Mouse (Mus musculus) Patski (cell line): ENCODE measurements around the gene Art3. TPM values are rescaled to one million over a fixed set of nuclear protein-coding genes. Genes with fewer than 3 reads are reported as not detected.

Experiments
- ATAC-seq: fragments of 100-300 bp; one replicate; pipeline ENCODE4 v1.8.0; 2021
- CTCF ChIA-PET: fragments of 350-600 bp; sonication (Branson Sonifier 250); formaldehyde crosslinking; loops from one replicate; lab custom pipeline; 2022; ENCODE audit warnings: inconsistent platforms; lab: Charles Lee
- POLR2A ChIA-PET: fragments of 350-600 bp; sonication (Branson Sonifier 250); formaldehyde crosslinking; loops from one replicate; lab custom pipeline; 2022; ENCODE audit warnings: antibody characterized with exemption, inconsistent platforms; lab: Charles Lee
- DNase-seq: peaks from one replicate; pipeline ENCODE4 v3.0.0-alpha.2; 2011; ENCODE audit warnings: low read depth, low spot score
- H3K27me3 ChIP-seq: fragments of 371-371 bp; one replicate; pipeline ENCODE4 v1.5.1; 2021
- CTCF ChIP-seq: fragments of 100-300 bp; IDR thresholded peaks from one replicate; pipeline ENCODE4 v1.5.1; 2021
- in situ Hi-C: fragments of 300-500 bp; cut with MboI; formaldehyde crosslinking; loops from 3 replicates; pipeline ENCODE4 v1.11.1; 2018; ENCODE audit warnings: low pct_unique_long_range_greater_than_20kb, mixed read lengths
- polyA plus RNA-seq: library from polyadenylated mRNA; unstranded; gene quantifications from one replicate; pipeline ENCODE4 v1.2.3, GENCODE M21; 2021

The Art3 gene
- polyA plus RNA-seq, 1 experiment from 2014 or later, result not detected

DNA sequence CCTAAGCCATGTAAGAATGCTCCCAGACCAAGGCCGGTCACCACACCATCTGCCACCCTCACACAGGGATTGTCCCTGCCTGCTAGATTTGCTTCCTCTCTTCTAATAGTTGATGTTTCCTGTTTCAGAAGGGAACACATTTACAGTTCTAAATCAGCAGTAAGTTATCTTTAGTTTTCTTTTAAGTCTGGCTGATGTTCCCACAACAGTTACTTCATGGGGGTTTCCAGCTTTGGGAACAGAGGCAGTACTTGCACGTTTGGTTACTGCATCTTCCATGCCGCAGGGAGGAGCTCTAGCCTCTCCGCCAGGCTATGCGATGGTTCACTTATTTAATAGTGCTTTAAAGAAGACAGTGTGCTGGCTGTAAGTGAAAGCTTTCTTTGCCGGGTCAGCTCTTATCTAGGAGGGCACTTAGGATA lies 43.1 kb downstream of the Art3 start:
- ATAC-seq (no peak), DNase-seq (no peak)
- in situ Hi-C loops, result no loop called here
- ChIA-PET CTCF (interaction anchor here (1.0 to 1.5 kb wide), 5 partner anchors 10 to 62 kb away, joined by 3 to 7 read pairs (median 4); no protein-coding TSS in a partner anchor), POLR2A (no interaction called here)
- no peaks in the 10 kb centered on the region for H3K27me3 ChIP-seq
- TF ChIP-seq CTCF, result no peak

DNA sequence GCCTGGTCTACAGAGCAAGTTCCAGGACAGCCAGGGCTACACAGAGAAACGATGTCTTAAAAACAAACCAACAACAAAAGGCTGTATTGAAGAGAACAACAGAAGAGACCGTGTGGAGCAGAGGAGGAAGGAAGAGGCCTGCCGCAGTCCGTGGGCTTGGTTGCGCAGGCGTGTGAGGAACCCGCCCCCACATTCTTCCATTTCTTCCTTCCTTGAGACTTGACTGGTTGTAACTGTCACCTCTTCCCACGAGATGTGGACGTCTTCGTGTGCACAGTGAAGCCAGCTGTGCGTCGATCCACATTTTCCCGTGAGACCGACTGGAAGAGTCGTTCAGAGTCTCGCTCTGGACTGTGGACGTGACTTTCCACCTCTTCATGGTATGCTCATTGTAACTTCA lies 43.7 kb downstream of the Art3 start:
- in situ Hi-C loops, result no loop called here
- no peak for ATAC-seq
- CTCF ChIA-PET, result interaction anchor here (1.0 to 1.5 kb wide), 4 partner anchors 9 to 63 kb away, joined by 3 to 7 read pairs (median 4); no protein-coding TSS in a partner anchor
- POLR2A ChIA-PET, result no interaction called here
- no peak for TF ChIP-seq CTCF
- H3K27me3 ChIP-seq, result no peaks in the 10 kb centered on the region
- no peak for DNase-seq

DNA sequence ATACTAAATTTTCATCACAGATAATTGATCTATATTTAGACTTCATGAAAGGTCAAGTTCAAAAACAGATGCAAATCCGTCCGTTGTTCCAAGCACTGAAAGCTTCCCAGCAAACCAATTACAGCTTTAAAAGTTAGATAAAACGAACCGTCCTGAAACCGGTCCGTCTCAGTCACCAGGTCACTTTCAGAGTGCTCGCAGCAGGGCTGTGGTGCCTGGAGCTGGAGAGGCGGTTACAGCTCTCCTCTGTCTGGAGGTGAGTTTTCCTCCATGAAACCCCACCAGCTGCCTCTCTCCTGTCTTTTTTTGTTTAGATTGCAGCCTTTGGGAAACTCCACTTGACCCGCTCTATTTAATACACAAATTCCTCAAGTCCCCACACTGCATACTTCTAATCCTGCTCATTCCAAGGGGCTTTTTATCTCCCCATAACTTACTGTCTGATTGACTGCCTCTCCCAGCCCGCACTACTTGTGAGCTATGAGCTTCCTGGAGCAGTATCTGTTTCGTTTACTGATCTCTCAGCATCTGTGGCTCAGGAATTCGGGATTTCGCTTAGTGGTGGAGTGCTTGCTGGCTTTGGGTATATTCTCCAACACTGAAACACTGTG lies 45.3 kb downstream of the Art3 start:
- H3K27me3 ChIP-seq, result no peaks in the 10 kb centered on the region
- CTCF ChIA-PET, result interaction anchor here (1.0 to 3.5 kb wide), 4 partner anchors 21 to 129 kb away, joined by 3 to 19 read pairs (median 3); no protein-coding TSS in a partner anchor
- DNase-seq (no peak), ATAC-seq (peak; percentile 31)
- TF ChIP-seq CTCF, result no peak
- in situ Hi-C loops, result no loop called here
- POLR2A ChIA-PET, result no interaction called here

DNA sequence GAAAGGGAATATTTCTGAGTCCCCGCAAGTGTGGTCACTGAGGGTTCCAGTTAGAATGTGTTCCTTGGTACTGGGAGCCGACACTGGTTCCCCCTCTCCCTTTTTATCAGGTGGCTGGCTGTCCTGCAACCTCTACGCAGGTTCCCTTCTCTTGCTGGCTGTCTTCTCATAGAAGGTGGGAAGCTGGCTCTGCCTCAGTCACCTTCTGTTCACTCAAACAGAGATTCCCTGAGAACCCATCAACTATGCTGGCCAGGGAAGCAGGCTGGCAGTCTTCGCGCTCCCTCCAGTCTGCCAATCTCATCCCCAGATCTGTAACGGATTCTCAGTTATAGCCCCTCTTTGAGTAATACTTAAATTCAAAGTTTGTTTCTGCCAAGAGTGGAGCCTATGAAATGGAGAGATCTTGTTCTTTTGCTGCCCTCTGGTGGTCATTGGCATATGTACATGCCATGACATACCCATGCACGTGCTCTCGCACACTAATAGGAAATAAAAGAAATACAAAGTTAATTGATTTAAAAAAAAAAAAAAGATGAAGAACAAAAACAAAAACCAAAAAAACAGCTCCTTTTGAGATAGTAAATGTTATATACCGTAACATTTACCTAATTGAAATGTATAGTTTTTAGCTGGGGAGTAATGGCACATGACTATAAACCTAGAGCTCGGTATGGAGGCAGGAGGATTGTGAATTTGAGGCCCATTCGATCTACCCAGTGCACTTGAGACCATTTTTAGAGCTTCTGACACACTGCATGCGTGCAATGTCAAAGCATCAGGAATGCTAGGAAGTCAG lies 50.1 kb downstream of the Art3 start:
- in situ Hi-C loops, result no loop called here
- CTCF ChIA-PET, result interaction anchor here (0.7 to 7.4 kb wide), 19 partner anchors 9 to 86 kb away, joined by 3 to 65 read pairs (median 5); partner anchors contain the start of genes Cxcl10 and Sdad1

DNA sequence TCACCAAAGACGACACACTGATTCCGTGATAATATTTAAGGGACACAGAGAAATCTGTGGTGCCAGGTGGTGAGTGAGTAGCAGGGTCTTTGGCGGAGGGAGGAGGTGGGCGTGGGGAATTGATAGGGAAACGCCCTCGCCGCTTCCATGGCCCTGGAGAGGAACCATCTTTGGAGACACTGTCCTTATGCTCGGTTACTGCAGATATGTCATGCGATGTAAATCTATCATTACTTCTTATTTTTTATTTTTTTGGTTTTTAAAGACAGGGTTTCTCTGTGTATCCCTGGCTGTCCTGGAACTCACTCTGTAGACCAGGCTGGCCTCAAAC lies 50.7 kb downstream of the Art3 start:
- POLR2A ChIA-PET, result interaction anchor here (0.6 to 1.6 kb wide), 2 partner anchors 72 to 1213 kb away, joined by 3 to 5 read pairs; partner anchors contain the start of gene Sdad1

More for the DNA sequence above, 50.1 kb downstream of the Art3 start:
- POLR2A ChIA-PET, result interaction anchor here (0.6 to 1.6 kb wide), 2 partner anchors 72 to 1213 kb away, joined by 3 to 5 read pairs; partner anchors contain the start of gene Sdad1
- DNase-seq, result no peak
- no peak for ATAC-seq
- H3K27me3 ChIP-seq, result no peaks in the 10 kb centered on the region
- peak; percentile 82 for TF ChIP-seq CTCF

DNA sequence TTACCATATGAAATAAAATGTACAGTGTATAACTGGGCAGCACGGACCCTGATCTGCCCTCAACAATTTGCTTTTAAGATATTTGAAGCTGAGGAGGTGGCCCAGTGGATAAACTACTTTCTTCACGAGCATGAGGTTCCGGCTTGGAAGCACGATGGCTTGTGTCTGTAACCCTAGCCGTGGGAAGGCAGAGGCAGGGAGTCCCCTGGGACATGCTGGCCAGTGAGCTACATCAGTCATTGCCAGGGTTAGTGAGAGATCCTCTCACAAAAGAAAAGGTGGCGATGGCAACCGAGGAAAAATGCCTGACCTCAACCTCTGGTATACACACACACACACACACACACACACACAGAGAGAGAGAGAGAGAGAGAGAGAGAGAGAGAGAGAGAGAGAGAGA lies 52.1 kb downstream of the Art3 start:
- no peak for ATAC-seq
- in situ Hi-C loops, result no loop called here
- peaks cover 7% of the 10 kb centered on the region for H3K27me3 ChIP-seq
- POLR2A ChIA-PET, result no interaction called here
- CTCF ChIA-PET, result interaction anchor here (0.8 to 7.4 kb wide), 16 partner anchors 9 to 95 kb away, joined by 3 to 65 read pairs (median 5); partner anchors contain the start of gene Sdad1
- TF ChIP-seq CTCF, result no peak
- DNase-seq, result no peak

More for the DNA sequence above, 50.7 kb downstream of the Art3 start:
- ATAC-seq (no peak), DNase-seq (no peak)
- CTCF ChIA-PET, result interaction anchor here (0.7 to 7.4 kb wide), 19 partner anchors 9 to 86 kb away, joined by 3 to 65 read pairs (median 5); partner anchors contain the start of genes Cxcl10 and Sdad1
- no peaks in the 10 kb centered on the region for H3K27me3 ChIP-seq
- no peak for TF ChIP-seq CTCF
- in situ Hi-C loops, result no loop called here

DNA sequence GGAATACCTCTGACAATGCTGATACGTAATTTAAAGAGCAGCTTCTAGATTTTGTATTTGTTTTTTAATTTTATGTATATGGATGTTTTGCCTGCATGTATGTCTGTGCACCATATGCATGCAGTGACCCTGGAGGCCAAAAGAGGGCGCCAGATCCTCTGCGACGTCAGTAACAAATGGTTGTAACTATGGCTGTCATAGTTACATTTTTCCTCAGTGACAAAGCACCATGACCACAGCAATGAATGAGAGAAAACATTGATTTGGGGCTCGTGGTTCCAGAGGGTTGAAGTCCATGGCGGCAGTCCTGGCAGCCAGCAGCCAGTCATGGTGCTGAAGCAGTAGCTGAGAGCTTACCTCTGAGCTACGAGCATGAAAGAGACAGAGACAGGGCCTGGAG lies 53.2 kb downstream of the Art3 start:
- in situ Hi-C loops, result no loop called here
- peaks cover 16% of the 10 kb centered on the region for H3K27me3 ChIP-seq
- DNase-seq (no peak), ATAC-seq (no peak)
- CTCF ChIA-PET, result interaction anchor here (0.7 to 7.4 kb wide), 15 partner anchors 10 to 75 kb away, joined by 3 to 65 read pairs (median 5); partner anchors contain the start of gene Sdad1
- POLR2A ChIA-PET, result no interaction called here
- TF ChIP-seq CTCF, result peak; percentile 91

DNA sequence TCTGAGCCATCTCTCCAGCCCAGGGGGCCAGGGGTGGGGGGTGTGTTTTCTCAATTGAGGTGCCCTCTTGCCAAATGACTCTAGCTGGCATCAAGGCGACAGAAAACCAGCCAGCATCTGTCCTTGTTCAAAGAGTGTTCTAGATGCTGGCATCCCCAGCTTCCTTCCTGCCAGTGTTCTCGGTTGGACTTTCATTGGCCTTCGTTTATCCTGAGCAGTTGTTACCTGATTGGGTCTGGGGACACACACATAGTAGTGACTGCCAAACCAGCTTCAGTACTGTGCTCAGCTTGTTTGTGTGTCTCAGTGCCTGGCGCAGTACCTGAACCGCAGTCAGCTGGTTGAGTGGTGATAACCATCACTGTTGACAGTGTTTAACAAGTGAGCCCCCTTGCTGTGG lies 54.5 kb downstream of the Art3 start:
- no peak for ATAC-seq
- H3K27me3 ChIP-seq, result peaks cover 22% of the 10 kb centered on the region
- no peak for TF ChIP-seq CTCF
- ChIA-PET CTCF (interaction anchor here (0.9 to 7.4 kb wide), 8 partner anchors 10 to 76 kb away, joined by 3 to 65 read pairs (median 12); partner anchors contain the start of gene Sdad1), POLR2A (no interaction called here)
- no peak for DNase-seq
- in situ Hi-C loops, result no loop called here

DNA sequence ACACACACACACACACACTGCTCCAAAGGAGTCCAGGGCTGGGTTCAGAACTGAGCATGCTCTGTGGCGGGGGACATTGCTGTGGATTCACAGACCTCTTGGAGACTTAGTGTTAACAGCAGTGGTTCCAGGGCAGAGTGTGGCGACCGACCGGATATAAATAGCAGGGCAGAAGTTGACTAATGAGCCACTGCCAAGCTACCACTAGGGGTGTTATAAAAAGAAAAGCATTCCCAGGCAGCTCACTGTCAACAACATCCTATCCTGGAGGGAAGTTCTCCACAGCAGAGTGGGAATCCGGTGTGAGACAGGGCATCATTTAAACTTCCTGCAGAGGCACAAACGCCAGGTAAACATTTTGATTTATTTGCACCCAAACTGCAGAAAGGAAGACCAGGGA lies 55.0 kb downstream of the Art3 start:
- ATAC-seq, result no peak
- DNase-seq, result no peak
- H3K27me3 ChIP-seq, result peaks cover 24% of the 10 kb centered on the region
- ChIA-PET CTCF (interaction anchor here (0.9 to 7.4 kb wide), 6 partner anchors 10 to 77 kb away, joined by 3 to 65 read pairs (median 17); partner anchors contain the start of gene Sdad1), POLR2A (no interaction called here)
- in situ Hi-C loops, result no loop called here
- TF ChIP-seq CTCF, result no peak

DNA sequence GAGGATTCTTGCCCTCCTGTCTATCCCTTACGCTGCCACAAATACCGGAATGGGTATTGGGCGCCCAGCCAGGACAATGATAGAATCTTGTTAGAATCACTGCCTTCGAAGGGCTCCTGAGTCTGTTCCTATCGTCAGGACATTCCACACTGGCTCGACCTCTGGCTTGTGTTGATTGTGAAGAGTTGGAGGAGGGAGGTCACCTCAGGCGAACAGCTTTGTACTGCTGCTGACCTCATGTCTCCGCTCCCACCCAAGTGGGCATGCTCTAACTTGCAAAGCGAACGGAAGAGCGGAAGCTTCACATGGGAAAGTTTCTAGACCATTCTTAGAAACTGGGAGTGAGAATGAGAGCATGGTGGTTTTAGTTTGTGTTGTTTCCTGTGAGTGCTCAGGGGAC lies 55.8 kb downstream of the Art3 start:
- DNase-seq (no peak), ATAC-seq (no peak)
- ChIA-PET CTCF (interaction anchor here (4.0 to 7.4 kb wide), 4 partner anchors 9 to 78 kb away, joined by 15 to 65 read pairs (median 28); partner anchors contain the start of gene Sdad1), POLR2A (no interaction called here)
- TF ChIP-seq CTCF, result no peak
- H3K27me3 ChIP-seq, result peaks cover 26% of the 10 kb centered on the region
- in situ Hi-C loops, result no loop called here
